Mouse (Mus musculus) regulatory T cell (primary cell): ENCODE measurements around the gene Mrps23.

Source experiments
- in situ Hi-C: fragments of 300-600 bp; cut with MboI, MseI; formaldehyde crosslinking; loops from one replicate; pipeline ENCODE4 v1.15.1; 2025; ENCODE audit warnings: high pct_unique_total_duplicates

Gene Mrps23

DNA sequence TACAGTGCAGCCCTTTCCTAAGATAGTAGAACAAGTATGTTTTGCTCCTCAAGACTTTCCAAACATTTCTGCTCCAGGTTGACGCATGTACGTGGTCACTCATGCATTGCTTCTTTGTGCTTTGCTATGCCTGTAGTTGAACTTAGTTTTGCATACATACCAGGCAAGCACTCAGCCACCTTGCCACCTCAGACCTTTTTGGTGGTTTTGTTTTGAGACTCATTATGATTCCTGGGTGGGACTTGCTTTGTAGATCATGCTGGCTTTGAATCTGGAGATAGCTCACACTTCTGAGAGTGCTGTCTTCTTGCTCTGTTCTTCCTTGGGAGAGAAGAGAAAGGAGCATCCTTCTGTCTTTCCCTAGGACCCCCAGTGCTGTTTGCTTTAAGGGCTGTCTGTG is 3.5 kb downstream of the Mrps23 start:
- in situ Hi-C loops, result loop anchor here (5.0 kb wide), 1 partner anchor 240 kb away; no protein-coding TSS in a partner anchor

DNA sequence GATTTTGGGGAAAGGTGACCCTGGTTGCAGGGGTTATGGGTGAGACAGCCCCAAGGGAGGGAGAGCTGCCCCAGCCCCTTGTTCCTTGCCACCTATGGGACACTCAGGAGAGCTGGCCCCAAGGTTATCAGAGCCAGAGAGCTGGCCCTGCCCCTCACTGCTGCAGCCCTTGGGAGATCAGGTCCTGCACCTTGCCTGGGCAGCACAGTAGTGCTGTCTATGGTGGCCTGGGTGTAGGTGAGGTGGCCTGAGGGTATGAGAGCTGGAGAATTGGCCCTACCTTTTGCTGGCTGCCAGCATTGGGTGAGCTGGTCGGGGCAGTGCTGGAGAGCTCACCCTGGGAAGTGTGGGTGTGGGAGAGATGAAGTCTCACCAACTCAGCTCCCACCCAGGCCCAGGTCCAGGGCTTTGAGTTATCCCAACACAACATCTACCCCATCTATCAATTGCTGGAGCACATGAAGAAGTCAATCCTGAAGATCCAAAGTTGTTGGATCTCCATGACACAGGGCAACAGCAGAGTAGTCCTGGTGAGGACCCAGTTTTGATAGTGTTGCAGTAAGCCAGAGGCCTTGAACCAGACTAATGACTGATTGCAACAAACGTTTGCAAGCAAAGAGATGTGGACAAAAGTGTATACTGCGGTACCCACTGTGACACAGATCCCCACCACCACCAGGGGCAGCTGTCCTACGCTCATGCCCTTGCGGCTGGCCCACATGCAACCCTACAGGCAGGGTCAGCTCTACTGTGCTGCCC is 7.8 kb downstream of the Mrps23 start:
- in situ Hi-C loops, result no loop called here

DNA sequence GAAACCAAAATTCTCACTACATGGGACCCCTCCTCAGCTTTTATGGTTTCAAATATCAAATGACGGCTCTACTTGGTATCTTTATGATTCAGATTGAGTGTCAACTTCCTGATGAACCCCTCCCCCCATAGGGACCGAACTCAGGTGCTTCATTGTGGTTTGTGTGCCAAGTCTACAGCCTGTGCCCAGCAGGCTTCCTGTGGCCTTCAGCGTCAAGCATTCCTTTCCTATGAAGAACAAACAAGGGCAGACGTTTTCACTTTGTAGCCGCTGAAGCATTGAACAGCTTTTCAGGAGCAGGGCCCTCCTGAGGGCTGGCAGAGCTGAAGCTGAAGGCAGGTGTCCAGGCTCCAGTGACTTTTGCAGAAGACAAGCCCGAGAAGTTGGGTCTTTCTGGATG is 9.6 kb downstream of the Mrps23 start:
- in situ Hi-C loops, result no loop called here

DNA sequence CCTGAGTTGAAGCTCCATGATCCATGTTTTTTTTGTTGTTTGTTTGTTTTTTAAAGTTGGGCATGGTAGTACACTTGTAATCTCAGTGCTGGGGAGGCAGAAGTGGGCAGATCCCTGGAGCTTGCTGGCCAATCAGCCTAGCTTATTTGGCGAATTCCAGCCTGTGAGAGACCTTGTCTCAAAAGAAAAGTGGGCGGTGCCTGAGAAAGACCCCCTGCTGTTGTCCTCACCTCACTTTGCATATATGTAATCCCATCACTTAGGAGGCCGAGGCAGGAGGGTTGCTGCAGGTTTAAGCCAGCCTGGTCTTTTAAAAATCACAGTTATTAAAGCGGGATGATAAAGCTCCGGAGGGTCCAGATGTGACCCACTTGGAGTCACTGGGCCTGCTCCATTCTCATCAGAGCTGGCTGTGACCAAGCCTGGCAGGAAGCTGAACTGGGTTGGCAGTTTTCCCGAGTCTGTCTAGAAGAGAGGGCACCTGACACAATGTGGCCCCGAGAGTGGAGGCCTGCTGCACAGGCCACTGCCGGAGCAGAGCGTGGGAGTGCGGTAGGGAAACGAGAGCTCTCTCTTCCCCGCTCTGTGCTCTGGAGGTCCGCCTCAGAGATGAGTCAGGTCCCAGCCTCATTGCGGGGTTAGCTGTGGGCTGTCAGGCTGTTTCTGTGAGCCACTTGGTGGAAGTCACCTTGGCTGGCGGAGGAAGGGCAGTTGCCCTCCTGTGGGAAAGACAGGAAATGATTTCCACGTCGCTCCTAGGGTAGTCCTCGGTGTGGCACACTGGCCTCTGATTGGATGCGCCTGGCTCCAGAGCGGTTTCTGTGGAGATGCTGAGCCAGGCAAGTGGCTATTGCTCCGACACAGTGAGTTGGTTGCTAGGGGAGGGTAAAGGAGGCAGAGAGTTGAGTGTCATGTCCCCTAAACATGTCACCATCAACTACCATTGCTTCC is 11.0 kb downstream of the Mrps23 start:
- in situ Hi-C loops, result no loop called here

DNA sequence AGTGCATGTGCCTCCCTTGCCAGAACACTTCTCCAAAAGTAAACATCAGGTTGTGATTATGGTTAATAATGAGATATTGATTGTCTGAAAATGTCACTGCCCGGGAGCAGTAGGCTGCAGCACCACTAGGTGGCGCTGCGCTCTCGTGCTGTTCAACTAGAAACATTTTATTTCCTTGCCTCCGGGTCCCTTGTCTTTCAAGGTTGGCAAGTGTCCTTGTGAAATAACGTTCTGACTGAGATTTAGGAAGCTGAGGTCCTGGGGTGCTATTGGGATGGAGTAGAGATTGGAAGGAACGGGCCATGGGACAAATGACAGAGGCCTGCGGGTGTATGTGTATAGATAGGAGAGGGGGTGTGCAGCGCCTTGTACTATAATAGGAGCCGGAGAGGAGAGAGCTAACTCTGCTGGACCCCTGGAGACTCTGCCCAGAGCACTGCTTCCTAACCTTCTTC is 12.1 kb downstream of the Mrps23 start:
- in situ Hi-C loops, result no loop called here

DNA sequence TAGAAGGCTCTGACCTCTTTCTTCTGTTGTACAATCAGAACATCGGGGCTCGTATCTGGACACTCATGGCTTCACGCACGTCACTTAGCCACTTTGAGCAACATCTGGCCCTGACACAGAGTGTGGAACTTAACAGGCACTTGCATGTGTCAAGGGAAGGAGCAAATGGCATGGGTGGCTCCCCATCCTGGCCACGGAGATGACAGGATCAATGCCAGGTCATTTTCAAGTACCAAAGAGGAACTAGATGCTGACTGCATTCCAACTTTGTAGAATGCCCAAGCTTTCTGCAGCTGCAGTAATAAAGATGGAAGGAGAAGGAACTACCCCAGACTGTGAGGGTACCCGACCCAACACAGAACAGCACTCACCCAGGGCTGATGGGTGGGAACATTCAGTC is 14.0 kb downstream of the Mrps23 start:
- in situ Hi-C loops, result no loop called here

DNA sequence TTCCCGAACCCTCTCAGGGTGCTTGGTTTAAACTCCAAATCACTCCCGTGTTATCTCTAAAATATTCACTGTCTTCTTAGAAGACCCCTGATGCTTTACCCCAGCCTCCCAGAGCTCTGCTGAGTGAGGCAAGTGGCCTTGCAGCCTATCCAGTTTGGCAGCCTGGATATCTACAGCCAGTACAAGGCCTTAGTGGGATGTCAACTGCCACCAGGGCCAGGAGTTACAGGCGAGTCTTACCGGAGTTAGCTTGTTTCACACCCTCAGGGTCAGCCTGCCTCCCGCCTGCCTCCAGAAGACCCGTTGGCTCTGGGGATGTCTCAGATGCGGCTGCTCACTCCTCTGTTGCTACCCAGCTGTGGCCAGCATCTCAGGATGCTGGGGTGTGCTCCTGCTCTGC is 14.4 kb downstream of the Mrps23 start:
- in situ Hi-C loops, result no loop called here

DNA sequence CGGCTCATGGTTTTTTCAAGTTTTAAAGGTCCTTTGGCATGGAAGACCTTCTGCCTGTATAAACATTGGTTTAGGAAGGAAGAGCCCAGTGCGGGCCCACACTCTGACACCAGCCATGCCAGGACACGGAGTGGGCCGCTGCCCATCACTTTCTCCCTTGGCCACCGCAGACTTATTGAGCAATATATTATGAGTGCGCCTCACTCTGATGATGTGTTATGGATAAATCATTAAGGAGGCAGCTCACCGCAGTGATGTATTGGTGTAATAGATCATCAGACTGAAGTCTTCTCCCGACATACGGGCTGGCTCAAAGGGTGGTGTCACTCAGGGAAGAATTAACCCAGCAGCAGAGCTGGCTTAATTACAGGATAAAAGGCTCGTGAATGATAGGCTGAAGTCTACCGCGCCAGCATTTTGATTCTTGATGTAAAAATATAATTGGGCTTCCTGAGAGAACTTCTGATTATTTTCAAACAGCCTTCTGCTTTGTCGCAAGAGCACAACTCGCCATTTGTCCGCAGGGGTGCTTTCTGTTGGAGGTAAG is 17.8 kb downstream of the Mrps23 start:
- in situ Hi-C loops, result no loop called here

DNA sequence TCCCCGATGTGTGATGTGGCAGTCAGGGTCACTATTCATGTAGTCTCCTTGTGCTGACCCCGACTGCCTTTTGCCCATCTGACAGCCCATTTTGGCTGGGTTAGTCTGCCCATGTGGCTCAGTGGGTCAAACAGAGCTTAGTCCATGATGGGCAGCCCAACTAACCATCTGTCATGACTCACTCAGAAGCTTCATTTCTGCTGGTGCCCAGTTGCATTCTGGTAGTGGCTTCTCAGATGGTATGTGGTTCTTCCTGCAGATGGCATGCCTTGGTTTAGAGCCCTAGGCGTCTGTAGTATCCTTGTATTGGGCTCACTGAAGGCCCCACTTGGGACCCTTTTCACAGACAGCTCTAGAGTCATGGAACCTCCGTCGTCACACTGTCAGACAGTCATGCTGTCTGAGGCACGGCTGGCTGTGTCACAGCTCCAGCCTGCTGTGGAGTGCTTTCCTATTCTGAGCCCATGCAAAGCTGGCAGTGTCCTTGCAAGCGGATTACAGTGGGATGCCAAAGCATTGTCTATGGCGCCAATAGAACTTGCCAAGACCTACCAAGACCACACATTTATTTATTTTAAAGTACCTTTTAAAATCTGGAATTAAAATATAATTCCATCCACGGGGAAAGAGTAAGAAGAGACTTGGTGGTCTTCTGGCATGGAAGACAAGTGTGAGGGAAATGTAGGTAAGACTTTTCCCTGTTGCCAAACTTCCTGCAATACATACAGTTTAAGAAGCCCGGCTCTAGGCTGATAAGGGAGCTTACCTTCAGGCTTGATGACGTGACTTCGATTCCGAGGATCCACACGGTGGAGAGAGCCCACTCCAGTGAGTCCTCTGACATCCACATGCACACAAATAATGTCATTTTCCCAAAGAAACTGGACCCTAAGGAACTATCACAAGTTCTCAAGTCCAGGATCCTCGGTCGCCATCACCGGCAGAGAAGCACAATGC is 23.1 kb downstream of the Mrps23 start:
- in situ Hi-C loops, result no loop called here

DNA sequence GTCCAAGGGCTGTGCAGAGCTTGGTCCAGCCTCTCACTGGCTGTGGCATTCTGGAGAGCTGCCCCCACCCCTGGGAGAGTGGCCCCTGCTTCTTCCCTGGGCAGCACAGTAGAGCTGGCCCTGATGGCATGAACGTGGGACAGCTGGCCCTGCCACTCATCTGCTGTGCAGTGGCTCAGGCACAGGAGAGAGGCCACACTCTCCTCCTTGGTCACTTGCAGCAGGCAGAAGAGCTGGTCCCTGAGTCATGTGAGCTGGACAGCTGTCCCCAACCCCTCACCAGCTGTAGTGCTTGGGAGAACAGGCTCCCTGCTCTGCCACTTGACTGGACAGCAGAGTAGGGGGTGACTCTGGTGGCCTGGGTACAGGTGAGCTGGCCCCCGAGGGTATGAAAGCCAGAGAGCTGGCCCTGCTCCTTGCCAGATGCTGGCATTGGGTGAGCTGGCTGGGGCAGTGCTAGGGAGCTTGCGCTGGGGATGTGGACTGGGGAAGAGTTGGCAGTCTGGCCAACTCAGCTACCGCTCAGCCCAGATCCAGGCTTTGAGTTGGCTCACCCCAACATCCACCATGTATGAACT is 27.1 kb downstream of the Mrps23 start:
- in situ Hi-C loops, result no loop called here

DNA sequence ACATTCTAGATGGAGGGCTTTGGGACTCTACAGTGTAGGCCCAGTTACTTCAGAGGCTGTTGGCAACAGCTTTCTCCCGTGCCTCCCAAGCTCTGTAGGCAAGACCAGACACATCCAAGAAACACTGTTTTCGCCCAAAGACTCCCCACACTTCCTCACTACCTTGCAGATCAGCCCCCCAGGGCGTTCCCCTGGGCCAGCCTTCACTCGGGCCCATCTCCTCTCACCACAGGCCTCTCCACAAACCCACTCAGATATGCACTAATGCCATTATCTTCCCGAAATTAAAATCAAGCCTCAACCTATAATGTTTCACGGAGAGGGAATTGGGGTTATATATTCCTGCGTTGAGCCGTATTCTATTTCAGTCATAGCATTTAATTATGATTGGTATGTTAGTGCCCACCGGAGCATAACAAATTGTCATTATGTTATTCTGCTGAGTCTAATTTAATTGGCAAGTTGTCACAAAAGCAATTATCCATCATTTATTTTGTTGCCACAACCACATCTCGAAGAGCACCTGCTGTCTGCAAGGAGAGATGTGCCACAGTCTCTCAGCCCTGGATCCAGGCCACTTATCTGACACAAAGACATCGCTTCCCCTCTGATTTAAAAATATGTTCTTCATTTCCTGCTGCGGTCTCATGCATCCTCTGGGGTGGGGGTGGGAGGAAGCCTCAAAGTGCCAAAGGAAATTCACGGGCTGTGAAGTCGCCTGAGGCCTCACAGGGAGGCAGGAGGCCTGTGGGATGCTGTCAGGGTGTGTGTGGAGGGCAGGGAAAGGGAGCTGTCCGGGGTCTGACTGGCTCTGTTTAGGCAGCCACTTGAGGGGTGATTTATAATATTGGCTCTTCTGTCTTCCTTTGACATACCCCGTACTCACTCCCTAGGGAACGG is 29.6 kb downstream of the Mrps23 start:
- in situ Hi-C loops, result no loop called here

DNA sequence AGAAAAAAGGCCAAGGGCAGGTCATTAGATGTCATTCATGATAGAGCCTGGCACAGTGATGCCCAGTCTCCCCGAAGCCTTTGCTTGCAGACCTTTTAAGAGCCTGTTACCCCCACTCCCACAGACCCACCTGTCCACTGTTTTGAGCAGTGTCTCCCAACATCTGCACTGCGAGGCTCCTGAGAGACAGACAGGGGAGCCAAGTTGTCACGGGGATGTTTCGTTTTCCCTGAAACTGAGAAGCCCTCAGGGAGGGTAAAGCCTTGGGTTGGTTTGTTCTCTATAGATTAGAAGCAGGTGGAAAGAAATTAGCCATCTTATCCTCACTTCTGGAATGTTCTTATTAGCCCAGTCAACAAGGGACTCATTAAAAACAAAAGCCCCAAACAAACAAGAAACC is 30.6 kb downstream of the Mrps23 start:
- in situ Hi-C loops, result no loop called here

DNA sequence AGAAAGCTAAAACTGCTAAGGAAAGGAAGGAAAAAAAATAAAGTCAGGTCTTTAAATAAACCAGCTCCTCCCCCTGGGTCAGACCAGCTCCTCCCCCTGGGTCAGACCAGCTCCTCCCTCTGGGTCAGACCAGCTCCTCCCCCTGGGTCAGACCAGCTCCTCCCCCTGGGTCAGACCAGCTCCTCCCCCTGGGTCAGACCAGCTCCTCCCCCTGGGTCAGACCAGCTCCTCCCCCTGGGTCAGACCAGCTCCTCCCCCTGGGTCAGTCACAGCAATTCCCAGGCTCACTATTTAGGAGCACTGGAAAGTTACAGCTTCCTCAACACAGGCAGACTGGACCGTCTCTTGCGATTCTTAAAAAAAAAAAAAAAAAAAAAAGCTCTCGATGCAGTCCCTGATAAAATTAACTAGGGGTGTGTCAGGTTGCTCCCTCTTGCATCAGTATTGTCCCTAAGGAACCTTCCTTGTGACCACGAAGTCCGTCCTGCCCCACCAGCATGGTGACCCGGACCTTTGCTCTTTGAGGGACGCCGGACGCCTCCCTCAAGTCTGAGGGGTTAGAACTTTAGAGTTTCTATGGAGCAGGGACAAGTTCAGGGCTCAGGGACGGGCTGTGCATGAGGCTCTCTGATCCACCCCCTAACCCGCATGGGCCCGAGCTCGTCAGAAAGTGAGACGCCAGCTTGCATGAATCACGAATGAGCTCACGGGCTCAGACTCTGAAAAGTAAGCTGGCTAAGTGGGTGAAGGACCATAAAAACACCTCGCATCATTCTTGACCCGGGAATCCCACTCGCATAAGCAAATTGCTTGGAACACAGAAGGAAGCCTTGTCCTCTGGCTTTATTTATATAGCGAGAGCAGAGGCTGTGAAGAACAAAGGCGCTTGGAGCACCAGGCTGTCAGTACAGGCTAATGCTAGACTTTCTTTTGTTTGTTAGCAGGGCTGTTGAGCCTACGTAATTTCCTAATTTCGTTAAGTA is 31.3 kb downstream of the Mrps23 start:
- in situ Hi-C loops, result no loop called here

DNA sequence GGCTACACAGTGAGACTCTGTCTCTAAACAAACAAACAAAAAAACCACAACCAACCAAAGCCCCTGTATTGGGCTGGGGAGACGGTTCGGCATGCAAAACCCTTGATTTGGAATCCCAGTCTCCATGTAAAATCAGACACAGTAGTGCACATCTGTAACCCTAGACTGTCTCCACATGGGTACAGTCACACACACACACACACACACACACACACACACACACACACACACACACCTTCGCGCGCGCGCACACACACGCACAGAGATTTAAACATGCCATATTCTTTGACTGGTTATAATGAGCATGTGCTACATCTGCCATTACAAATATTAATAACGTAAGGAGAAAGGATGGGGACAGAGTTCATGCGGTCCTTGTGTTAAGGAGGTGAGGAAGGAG is 36.1 kb downstream of the Mrps23 start:
- in situ Hi-C loops, result no loop called here

DNA sequence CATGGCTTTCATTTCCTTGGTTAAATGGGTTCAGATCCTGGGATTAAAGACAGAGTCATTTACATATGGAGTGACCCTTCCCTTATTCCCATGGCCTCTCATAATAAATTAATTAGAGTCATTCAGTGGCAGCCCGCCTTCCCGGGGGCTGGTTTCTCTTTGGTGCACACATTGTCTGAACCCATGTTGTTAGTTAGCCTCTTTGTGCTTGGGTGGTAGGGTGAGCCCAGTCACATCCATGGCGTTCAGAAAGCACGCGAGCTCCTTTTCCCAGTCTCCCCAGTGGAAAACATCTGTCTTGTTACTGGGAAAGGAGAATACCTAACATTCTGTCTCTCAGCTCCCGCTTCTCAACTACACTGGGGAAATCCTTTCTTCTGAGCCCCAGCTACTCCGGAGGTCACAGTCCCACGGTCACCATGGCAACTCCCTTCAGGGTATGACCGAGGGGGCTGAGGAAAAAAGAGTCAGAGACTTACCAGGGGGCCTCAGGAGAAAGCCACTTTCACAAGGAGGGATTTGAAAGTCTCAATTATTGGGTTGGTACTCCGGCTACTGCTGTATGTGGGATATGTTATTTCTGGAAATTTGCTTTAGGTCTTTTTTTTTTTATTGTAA is 36.7 kb downstream of the Mrps23 start:
- in situ Hi-C loops, result no loop called here

DNA sequence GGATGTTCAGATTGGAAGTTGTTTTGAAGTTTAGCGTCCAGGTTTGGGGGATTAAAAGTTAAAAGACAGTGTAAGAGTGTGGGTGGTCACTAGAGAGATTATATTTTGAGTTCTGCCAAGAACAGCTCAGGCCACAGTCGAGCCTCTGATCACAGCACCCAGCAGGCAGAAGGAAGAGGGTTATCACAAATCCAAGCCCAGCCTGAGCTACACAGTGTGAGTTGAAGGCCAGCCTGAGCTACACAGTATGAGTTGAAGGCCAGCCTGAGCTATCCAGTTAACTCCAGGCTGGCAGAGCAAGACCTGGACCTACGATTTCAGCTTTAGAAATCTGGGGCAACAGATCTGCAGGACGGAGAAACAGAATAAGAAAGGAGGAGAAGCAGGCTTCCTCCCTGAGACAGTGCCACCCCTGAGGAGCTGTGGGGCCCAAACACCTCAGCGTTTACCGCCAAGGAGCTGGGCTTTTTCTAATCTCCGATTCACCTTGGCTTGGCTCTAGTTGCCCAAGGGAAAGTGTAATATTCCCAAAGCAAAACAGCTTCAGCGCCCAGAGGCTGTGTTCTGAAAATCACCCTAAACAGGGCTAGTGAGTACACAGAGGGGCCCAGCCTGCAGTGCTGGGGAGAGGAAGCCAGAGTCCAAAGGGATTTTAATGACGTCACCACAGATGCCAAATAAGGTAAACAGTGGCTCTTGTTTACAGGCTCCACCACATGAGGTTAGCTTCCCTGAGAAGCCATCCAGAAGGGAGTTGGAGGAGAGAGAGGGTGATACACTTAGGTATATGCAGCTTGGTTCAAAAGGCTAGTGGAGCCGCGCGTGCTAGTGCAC is 37.5 kb downstream of the Mrps23 start:
- in situ Hi-C loops, result no loop called here

DNA sequence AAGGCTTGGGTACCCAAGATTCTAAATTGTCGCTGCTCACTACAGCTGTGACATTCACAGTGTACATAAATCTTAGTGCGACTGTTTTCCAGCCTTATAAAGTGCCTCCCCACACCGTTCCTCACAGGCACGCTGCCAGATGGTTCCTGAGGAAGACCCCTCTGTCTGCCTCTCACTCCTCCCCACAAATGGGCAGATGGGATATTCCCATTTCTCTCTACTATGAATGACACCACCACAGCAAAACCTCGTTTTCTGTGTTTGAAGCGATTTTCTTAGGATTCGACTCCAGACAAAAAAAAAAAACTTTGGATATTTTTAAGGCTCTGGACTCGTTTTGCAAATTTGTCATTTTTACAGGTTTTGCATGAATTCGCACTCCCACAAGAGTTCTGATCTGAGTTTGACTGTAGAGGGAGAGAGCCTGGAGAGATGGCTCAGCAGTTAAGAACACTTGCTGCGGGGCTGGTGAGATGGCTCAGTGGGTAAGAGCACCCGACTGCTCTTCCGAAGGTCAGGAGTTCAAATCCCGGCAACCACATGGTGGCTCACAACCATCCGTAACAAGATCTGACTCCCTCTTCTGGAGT is 41.5 kb downstream of the Mrps23 start:
- in situ Hi-C loops, result no loop called here
